8 mouse cellular contexts compared by ENCODE assay signal in the genomic region with DNA sequence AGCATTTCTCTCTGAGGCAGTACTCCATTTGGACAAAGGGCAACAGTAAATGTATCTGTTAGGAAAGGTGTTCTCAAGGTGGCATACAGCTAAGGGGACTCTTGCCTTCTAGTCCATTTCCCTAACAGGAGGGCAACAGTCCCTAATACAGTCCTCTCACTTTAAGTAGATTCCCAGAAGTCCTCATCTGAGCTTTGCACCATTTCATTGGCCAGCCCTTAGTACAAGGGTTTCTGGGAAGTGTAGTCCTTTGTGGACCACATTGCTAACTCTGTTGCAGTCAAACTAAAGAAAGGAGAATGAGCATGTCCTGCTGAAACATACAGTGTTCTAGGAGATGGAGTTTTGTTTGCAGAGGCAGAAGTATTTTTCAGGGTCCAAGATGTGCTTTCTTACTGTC. TPM values are rescaled to one million over a fixed set of nuclear protein-coding genes. Genes with fewer than 3 reads are reported as not detected.
A peak's percentile ranks its signal among the peaks of the same experiment; 100 is the strongest.
DNase-seq lines count a peak whose midpoint lies in the region; ATAC-seq and TF ChIP-seq lines count a peak whose summit lies in the region.

No protein-coding gene starts in this region.

- no peaks in the 10 kb centered on the region for H3K36me3 ChIP-seq in liver, adult 2 months (ENCODE audit: control insufficient read depth, insufficient read depth, low read length)
- H3K36me3 ChIP-seq in hindbrain, embryonic 16.5 days (ENCODE audit: control insufficient read depth, insufficient read depth, low read length) = no peaks in the 10 kb centered on the region
- H3K36me3 ChIP-seq in midbrain, embryonic 14.5 days (ENCODE audit: control insufficient read depth, insufficient read depth, low read length) = no peaks in the 10 kb centered on the region

- TF ChIP-seq CTCF in liver, adult 2 months (IDR thresholded peaks at IDR 0.05; ENCODE audit: low read depth, low read length) = no peak

- peak; percentile 26 for DNase-seq in adrenal gland, postnatal 14 days
- DNase-seq in adrenal gland, postnatal 25 days = no peak
- DNase-seq in liver, adult 2 months (ENCODE audit: extremely low read depth, low read depth, low spot score) = peak; percentile 69
- no peak for DNase-seq in liver
- peak; percentile 86 for DNase-seq in midbrain, embryonic 14.5 days
- DNase-seq in left cerebral cortex, postnatal 10 days (ENCODE audit: extremely low spot score in 1 of 2, low spot score in 2 of 2) = no peak
- no peak for DNase-seq in testis, postnatal 14 days (ENCODE audit: low spot score)

- H3K27ac ChIP-seq in liver, adult 2 months (replicated peaks; ENCODE audit: insufficient read depth, low read depth, low read length) = no peak overlapping the region
- no peak overlapping the region for H3K27ac ChIP-seq in hindbrain, embryonic 16.5 days (ENCODE audit: low read depth, low read length)
- H3K27ac ChIP-seq in midbrain, embryonic 14.5 days (replicated peaks; ENCODE audit: low read depth, low read length) = 0 out of 2 replicates have a peak overlapping the region, but pooled peaks have one; percentile 14

- no peaks in the 10 kb centered on the region for H3K9me3 ChIP-seq in hindbrain, embryonic 16.5 days (ENCODE audit: control insufficient read depth, low read length)
- no peaks in the 10 kb centered on the region for H3K9me3 ChIP-seq in midbrain, embryonic 14.5 days (ENCODE audit: control insufficient read depth, low read length)

- ATAC-seq in hindbrain, embryonic 16.5 days = peak; percentile 92
- peak; percentile 88 for ATAC-seq in midbrain, embryonic 14.5 days (ENCODE audit: low FRiP score, low TSS enrichment)

- H3K27me3 ChIP-seq in liver, adult 2 months (ENCODE audit: control insufficient read depth, insufficient read depth, low read length) = no peaks in the 10 kb centered on the region
- no peaks in the 10 kb centered on the region for H3K27me3 ChIP-seq in hindbrain, embryonic 16.5 days (replicated peaks; ENCODE audit: control insufficient read depth, insufficient read depth, low read length)
- no peaks in the 10 kb centered on the region for H3K27me3 ChIP-seq in midbrain, embryonic 14.5 days (ENCODE audit: control insufficient read depth, insufficient read depth, low read length)

- no peak overlapping the region for H3K4me2 ChIP-seq in hindbrain, embryonic 16.5 days (ENCODE audit: low read length)
- H3K4me2 ChIP-seq in midbrain, embryonic 14.5 days (ENCODE audit: low read length) = no peak overlapping the region

- peaks cover 1% of the 10 kb centered on the region; the same call in 1 of the 2 replicates for H3K4me1 ChIP-seq in liver, adult 2 months (ENCODE audit: control insufficient read depth, insufficient read depth, low read length)
- no peaks in the 10 kb centered on the region; the same call in 1 of the 2 replicates for H3K4me1 ChIP-seq in hindbrain, embryonic 16.5 days (ENCODE audit: control insufficient read depth, insufficient read depth, low read depth, low read length)
- 0 out of 2 replicates have a peak, but pooled peaks cover 2% of the 10 kb centered on the region for H3K4me1 ChIP-seq in midbrain, embryonic 14.5 days (ENCODE audit: control insufficient read depth, insufficient read depth, low read length)

- intact Hi-C loops in left cerebral cortex, postnatal 10 days (cut with DNase I) = loop anchor here (10.0 kb wide), 1 partner anchor 207 kb away; no protein-coding TSS in a partner anchor

- no peak overlapping the region for H3K4me3 ChIP-seq in liver, adult 2 months (ENCODE audit: insufficient read depth, low read depth, low read length)
- H3K4me3 ChIP-seq in hindbrain, embryonic 16.5 days (ENCODE audit: low read length) = no peak overlapping the region
- no peak overlapping the region for H3K4me3 ChIP-seq in midbrain, embryonic 14.5 days (replicated peaks; ENCODE audit: low read depth, low read length)

- no peaks in the 10 kb centered on the region for H3K79me2 ChIP-seq in liver, adult 2 months (ENCODE audit: control insufficient read depth, insufficient read depth, low read length)

- no peak for TF ChIP-seq POLR2A in liver, adult 2 months (IDR thresholded peaks at IDR 0.05; ENCODE audit: extremely low read depth, insufficient read depth, low read length)

- no peak overlapping the region for H3K9ac ChIP-seq in liver, adult 2 months (ENCODE audit: low read depth, low read length)
- peak overlapping the region; percentile 36; the same call in 1 of the 2 replicates for H3K9ac ChIP-seq in hindbrain, embryonic 16.5 days (ENCODE audit: low read depth, low read length)
- no peak overlapping the region for H3K9ac ChIP-seq in midbrain, embryonic 14.5 days (replicated peaks; ENCODE audit: low read length)

RNA-seq across cellular contexts. Expression of a gene that starts 10.8 kb away (rescaled TPM):
- total RNA-seq in adrenal gland, postnatal 14 days (2021) = 0.23 TPM in 1 of 2 replicates, not detected in the other
- total RNA-seq in adrenal gland, postnatal 25 days (2021) = not detected in 2 replicates
- total RNA-seq in liver, adult 2 months (2014; rRNA removed) = under 0.01 TPM in 2 replicates
- 0.05 and 0.17 TPM in 2 replicates for polyA plus RNA-seq in liver, adult 2 months (2012; rRNA removed)
- polyA plus RNA-seq in hindbrain, embryonic 16.5 days (2015; fragmentation: Nextera tagmentation; extraction: Ambion mirVana) = 17.1 and 17.7 TPM in 2 replicates
- polyA plus RNA-seq in midbrain, embryonic 14.5 days (2014; fragmentation: Nextera tagmentation; extraction: Ambion mirVana) = 6.5 and 10.5 TPM in 2 replicates
- total RNA-seq in left cerebral cortex, postnatal 10 days (2021) = 10 to 100 TPM; 38.5 to 39.4 TPM

Comparison
In these comparisons a context has a peak if more than half of its experiments do, and no peak if none do; other contexts are left out.
1. DNase-seq: peak in adrenal gland, postnatal 14 days (single experiment), liver, adult 2 months (single experiment) and midbrain, embryonic 14.5 days (single experiment); none in adrenal gland, postnatal 25 days (single experiment), liver (single experiment), left cerebral cortex, postnatal 10 days (0 of 2) and testis, postnatal 14 days (single experiment).
2. RNA of a gene that starts 10.8 kb away (total RNA-seq): 38.5 to 39.4 TPM in left cerebral cortex, postnatal 10 days; not detected in adrenal gland, postnatal 25 days, 0.23 TPM in adrenal gland, postnatal 14 days and under 0.01 TPM in liver, adult 2 months; every median in the first group is over 10 times any median in the second.